Mouse (Mus musculus): ENCODE measurements at regions not wholly inside any gene's neighbourhood (a gene's known extent, or its start where the extent isn't known, plus 50 kb on each side); places are given as distances from the start of the nearest gene placed in this dataset.
"Not testable (repeated sequence)": the region's sequence is repeated elsewhere in the genome, so short reads cannot be mapped to it uniquely, and the experiment has no call there.

DNA sequence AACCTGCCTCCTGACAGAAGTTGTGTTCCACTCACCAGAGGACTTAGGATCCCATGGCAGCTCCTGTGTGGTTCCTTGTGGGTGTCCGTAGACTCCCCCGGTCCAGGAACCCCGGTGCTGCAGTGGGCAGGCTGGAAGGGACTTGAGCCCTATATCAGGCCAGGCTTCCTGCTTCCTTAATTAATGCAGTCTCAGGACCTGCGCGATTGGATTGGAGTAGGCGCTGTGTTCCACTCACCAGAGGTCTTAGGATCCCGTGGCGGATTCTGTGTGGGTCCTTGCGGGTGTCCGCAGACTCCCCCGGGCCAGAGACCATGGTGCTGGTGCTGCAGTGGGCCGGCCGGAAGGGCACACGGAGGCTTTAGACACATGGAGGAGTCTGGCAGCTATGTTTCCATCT is 288.7 kb downstream of the Fut8 start:
- DNase-seq, result not testable (repeated sequence)

DNA sequence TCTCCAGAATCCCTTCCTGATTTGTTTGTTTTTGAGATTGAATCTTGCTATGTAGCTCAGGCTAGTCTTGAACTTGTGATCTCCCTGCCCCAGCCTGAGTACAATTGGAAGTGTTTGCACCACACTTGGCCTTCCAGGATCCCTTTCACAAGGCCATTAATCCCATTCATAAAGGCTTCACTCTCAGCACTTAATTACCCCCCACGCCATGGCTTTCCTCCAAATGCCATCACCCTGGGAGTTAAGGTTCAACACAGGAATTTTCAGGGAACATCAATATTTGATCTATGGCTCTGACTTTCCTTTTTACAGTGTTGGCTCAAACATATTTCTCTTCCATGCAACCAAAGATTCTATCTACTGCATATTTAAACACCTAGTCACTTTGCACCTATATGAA is 289.6 kb downstream of the Fut8 start:
- DNase-seq, result peak; percentile 7

- DNase-seq, result no peak
Observed at GRCm38 (mm10) chr12:77527953-77528865, 290.3 kb downstream of the Fut8 start.

GRCm38 (mm10) chr12:77528868-77529271 is 290.9 kb downstream of the Fut8 start:
- no peak for DNase-seq

DNA sequence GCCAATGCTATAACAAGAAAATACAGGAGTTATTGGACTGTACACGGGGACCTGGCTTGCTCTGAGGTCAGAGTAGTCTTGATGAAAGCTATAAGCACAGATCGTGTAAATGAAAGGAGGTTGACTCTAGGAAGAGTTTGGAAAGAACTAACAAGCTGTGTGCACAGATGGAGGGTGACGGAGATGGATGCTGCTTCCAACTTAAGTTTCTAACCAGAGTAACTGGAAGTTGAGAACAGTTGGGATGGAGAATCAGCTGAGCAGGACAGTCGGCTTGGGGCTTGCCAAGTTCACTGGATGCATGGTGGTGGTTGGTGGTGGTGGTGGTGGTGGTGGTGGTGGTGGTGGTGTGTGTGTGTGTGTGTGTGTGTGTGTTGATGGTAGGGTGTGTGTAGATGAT is 291.5 kb downstream of the Fut8 start:
- no peak for DNase-seq

GRCm38 (mm10) chr12:77529955-77530354 is 292.0 kb downstream of the Fut8 start:
- no peak for DNase-seq

DNA sequence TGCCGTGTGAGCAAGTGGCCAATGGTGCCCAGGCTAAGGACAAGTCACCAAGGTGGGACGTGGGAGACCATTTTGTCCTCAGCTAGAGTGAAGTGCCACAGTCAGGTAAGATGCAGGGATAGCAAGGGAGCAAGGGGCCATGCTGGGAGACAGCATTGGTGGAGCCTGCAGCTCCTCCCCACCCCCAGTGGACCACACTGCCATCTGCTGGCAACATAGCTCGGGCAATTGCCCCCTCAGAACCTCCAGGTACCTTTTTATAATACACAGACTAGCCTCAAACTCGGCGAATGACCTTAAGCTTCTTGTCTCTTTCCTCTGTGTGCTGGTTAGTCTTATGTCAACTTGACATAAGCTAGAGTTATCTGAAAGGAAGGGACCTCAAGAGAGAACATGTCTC is 293.4 kb downstream of the Fut8 start:
- DNase-seq, result peak; percentile 55

DNA sequence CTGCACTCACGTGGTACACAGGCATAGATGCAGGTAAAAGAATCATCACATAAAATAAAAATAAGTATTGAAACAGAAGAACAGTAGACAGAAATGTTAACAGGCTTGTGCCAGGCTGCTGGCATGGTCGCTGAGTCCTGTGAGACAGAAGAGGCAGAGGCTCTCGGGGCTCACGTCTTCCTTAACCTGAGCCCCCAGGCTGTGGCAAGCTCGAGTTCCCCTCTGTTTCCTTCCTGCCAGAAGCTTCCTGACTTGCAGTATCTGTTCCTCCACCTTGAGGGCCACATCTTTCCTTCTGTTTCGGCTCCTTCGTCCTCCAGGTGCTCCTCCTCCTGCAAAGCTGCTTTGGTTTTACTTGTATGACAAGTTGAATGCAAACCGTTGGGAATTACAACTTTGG is 294.6 kb downstream of the Fut8 start:
- no peak for DNase-seq

DNA sequence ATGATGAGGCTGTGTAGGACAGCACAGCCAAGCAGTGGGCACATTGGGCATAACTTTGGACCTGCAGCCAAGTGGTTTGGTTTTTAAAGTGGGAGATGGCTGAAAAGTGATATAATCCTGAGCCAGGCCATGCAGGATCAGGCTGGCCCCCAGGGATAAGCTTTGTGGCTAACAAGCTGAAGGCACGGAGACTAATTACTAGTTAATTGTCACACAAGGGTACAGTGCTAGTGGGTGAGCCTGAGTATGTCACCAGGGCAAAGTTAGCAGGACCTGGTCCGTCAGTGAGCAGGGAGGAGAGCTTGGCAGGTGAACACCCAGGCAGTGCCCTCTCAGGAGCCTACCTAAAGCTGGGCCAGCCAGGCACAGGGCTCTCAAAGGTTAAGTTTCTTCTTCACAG is 295.7 kb downstream of the Fut8 start:
- DNase-seq, result no peak

GRCm38 (mm10) chr12:77534079-77534478 is 296.2 kb downstream of the Fut8 start:
- no peak for DNase-seq

- DNase-seq, result no peak
Observed at GRCm38 (mm10) chr12:77535147-77535546, 297.2 kb downstream of the Fut8 start.

GRCm38 (mm10) chr12:77537139-77537848 is 299.4 kb downstream of the Fut8 start:
- DNase-seq, result no peak

GRCm38 (mm10) chr12:77539661-77540431 is 301.9 kb downstream of the Fut8 start:
- DNase-seq, result peak; percentile 7

- no peak for DNase-seq
Observed at GRCm38 (mm10) chr12:77541051-77541765, 303.3 kb downstream of the Fut8 start.

GRCm38 (mm10) chr12:77541826-77542225 is 303.9 kb downstream of the Fut8 start:
- DNase-seq, result no peak

DNA sequence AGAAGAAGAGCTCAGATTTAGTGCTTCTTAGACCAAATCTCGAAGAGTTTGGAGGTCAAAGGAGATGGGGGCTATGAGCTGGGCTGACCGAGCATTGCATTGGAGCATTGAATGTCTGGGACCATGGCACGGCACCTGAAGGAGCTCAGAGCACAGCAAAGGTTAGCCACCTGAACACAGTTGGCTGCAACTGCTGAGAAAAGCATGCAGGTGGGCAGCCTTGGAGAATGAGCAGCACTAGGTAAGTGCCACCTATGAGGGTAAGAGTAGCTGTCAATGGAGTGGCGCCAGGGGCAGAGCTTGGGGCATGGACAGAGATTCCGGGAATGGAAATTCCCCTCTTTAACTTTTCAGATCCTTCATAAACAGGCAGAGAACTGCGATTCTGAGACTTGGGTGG is 305.7 kb downstream of the Fut8 start:
- no peak for DNase-seq

DNA sequence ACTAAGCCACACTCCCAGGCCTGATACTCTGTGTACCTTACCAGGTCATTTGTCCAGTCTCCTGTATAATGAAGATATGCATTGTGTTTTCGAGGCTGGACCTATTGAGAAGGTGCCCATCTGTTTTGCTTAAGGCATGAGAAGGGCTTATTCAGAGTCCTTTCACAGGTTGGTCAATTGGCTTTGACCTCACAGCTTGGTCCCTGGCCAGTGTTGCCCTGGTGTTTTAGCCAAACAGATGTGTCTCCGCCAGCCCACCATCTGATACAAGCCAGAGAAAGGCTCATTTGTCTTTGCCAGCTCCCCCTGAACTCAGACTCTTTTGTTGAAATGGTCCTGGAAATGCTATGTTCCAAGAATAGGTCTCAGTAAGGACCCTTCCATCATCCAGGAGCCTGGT is 308.2 kb downstream of the Fut8 start:
- no peak for DNase-seq

DNA sequence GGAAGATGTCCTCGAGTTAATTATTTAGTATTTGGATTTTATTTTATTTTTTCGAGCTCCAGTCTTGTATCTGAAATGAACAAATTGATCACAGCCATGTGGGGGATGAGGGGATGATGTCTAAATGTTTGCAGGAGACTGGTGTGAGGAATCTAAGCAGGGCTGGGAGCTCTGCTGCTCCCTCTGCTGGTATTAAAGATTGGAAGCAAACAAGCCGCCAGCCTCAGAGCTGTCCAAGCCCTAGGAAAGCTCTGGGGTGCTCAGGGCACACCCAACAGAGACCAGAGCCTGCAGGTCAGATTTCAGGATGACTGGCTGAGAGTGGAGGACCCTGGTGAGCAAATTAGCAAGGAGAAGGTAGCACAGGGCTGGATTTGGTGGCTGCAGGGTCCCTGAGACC is 330.4 kb downstream of the Fut8 start:
- DNase-seq, result peak; percentile 48

- DNase-seq, result no peak
Observed at GRCm38 (mm10) chr12:77570501-77570900, 332.6 kb downstream of the Fut8 start.

GRCm38 (mm10) chr12:77571071-77571470 is 333.1 kb downstream of the Fut8 start:
- DNase-seq, result no peak

DNA sequence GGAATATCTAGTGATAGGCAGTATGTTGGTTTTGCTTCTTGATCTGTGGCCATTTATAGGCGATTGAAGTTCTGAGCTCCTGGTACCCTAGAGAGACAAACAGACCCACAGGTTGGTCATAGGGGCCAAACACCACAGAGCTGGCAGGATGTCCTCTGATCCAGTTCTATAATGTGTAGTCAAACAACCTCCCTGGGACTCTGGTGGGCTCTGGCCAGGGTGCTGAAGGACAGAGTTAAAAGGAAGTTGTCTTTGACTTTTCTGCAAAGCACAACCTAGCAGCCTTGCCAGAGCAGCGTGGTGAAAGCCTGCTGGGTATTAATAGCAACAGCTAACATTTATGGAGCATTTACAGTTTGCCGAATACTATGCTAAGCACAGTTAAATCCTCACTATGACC is 337.1 kb downstream of the Fut8 start:
- DNase-seq, result no peak

DNA sequence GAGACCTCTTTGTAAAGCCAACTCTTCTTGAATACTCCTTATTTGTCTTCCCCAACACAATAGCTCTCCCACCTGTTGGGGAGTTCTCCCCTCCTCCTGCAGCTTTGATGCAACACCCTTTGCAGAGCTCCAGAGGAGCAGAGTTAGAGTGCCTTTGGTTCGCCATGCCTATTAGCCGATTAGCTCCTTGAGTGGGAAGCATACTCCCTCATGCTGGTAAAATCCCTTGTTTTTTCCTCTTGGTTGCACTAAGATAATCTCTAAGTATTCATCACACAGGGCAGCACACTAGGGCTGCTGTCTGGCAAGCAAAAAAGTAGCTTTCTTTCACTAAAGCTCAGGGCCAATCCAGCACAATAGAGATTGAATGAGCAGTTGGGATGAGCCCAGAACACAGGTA is 350.4 kb downstream of the Fut8 start:
- no peak for DNase-seq

- DNase-seq, result no peak
Observed at GRCm38 (mm10) chr12:77589416-77589815, 351.5 kb downstream of the Fut8 start.
